Mouse (Mus musculus) embryo, embryonic 11 days (tissue): Measurements from ENCODE around the gene Syt8.

Experiments used
- DNase-seq: peaks from one replicate; pipeline ENCODE4 v3.0.0-alpha.2; 2015

Syt8 gene

DNA sequence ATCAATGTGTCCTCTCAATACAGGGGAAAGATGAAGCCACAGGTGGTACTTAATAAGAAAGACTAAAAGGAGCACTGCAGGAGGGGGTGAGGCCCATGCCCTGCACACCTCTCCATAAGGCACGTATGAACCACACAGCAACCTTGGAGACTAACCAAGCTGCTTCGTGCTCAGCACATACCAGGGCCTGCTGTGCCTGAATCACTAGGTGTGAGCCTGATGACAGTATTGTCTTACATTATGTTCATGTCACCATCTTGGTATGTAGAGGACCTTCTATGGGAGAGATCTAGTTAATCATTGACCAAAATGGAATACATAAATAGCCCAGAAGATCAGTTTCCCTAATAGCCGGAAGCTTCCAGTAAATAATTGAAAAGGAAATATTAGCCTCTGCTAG is 25.0 kb upstream of the Syt8 start:
- no peak for DNase-seq

DNA sequence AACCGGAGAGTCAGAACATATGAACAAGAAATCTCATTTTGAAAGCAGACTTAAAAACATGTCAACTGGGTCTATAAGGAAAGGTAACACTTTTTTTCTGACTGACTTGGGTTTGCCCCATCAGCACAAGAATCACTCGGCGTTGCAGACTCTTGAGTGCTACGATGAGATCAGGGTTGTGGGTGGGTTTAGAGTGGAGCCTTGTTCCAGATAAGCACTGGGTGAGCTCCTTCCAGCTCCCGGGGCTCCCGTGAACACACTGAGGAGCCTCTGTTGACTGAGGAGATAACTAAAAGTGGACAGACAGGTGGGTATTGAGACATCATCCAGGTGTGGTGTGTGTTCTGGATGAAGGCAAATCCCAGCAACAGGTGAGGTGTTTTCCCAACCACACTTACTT is 21.4 kb upstream of the Syt8 start:
- DNase-seq: no peak

DNA sequence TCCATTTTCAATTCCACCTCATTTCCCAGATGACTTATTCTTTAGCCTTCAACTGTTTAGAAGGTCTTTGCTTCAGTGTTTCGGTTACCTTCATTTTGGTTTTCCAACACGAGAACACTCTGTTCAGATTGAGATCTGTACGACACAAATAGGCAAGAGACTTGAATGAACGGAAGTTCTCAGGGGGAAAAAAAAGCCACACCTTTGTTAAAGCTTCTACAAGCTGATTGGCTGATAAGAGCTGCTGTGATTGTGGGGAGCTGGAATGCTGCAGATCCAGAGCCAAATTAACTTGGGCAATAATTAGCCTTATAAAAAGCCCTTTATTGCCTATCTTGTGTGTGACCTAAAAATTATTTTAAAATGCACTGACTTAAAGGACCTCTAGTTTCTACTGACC is 19.3 kb upstream of the Syt8 start:
- DNase-seq: no peak

DNA sequence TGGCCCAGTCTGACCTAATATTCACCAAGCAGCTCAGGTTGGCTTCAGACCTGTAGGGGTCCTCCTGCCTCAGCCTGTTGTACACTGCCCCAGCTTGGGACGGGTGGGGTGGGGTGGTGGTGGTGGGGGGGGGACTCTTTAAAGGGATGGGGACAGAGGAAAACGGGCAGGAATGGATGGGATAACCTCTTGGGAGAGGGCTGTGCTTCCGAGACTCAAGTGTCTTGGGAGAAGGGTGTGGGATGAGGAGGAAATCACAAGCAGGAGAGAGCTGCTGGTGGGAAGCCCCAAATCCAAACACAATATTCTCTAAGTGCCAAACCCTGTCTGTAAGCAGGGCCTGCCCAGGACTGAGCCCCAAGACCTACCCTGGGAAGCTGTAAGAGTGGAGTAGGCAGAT is 18.4 kb upstream of the Syt8 start:
- DNase-seq: no peak

DNA sequence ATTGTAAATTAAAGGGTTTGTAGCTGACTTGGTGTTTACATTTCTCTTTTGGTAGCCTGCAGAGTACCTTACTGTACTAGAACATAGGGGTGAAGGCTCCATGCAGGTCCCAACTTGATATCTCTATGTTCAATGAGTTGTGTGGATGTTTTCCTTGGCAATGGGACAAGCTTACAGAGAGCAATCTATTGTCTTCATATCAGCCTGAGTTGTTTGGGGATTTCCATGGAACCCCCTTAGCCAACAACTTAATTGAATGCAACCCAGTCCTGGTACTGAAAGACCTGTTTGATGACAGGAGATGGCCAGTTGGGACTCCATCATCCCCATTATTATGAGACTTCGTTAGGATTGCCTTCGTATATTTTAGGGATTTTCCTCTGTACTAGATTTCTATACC is 16.6 kb upstream of the Syt8 start:
- DNase-seq: no peak

DNA sequence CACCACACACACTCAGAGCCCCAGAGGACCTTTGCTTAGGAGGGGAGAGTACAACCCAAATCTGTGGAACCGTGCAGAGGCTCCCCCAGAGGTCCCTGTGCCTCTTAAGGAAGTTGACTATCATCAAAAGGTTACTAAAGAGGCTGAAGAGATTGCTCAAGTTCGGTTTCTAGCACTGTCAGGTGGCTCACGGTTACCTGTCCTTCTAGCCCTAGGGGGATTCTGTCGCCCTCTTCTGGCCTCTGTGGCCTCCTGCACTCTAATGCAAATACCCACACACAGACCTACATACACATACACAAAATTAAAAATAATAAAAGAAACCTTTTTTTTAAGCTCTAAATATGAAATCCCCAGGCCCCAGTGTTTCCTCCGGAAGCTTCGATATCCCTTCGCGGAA is 16.0 kb upstream of the Syt8 start:
- no peak for DNase-seq

DNA sequence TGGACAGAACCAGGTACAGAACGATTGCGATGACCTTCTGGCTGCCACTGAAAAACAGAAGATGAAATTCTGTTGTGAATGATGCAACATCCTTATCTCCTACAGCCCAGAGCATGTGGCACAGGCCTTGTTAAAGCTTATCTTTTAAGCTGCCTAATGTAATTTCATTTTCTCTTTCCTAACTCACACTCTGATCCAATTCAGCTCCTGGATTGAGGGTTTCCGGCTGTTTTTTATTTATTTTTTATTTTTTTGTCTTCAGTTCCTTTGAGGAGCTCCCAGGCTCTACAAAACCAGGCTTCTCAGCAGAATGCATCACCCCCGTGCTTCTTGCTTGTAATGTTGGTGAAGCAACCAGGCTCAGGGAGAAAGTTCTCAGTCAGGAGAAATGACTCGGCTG is 14.8 kb upstream of the Syt8 start:
- DNase-seq: no peak

DNA sequence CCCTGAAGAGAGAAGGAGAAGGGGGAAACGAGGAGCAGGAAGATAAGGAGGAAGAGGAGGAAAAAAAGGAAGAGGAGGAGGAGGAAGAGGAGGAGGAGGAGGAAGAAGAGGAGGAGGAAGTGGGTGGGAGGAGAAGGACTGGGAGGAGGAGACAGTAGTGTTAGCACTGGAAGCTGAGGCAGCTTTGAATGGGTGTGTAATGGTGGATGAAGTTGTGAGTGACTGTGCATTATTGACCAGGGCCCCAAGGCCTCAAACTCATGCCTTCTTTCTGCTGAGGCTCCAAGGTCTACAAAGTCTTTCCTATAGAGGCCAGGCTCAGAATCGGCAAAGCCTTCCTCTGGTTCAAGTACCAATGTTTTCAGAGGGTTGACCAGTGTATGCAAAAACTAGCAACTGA is 12.8 kb upstream of the Syt8 start:
- no peak for DNase-seq

DNA sequence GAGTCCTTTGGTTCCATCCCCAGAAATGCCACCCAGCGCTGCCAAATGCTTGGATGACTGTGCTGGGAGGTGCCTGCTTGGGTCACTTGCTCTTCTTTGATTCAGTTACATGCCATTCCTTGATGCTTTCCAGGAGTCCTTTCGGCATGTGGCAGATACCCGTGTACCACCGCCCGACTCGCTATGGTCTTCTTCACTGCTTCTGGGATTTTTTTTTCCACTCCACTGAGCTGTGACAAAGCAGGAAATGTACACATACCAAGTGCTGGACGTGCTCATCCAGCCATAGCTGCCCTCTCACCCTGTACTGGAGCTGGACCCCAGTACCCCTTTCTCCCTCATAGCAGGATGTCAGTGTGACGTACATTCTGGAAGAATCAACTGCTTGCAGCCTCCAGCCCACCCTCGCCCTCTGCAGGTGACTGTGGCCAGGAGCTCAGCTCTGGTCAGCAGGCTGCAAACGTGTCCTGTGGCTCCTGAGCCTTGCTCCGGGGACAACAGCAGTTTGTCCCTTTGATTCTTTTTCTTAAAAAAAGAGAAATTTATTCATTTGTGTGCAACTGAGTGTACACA is 8.9 kb upstream of the Syt8 start:
- peak; percentile 30 for DNase-seq

DNA sequence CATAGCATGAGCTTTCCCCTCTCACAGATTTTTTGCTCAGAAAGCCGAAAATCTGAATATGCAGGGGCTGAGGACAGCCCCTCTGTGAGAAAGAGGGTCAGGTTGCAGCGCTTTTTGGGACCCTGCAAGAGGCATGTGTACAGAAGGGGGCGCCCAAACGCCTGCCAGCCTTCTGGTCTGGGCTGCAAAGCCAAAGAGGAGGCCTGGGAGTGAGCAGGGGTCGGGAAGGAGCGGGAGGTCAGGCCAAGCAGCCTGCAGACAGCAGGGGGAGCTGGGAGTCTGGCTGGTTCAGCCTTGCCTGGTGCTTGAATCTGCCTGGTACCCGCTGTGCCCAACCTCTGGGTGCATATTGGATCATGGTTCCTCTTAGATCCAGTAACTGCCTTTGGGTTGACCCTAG is 6.4 kb upstream of the Syt8 start:
- DNase-seq: peak; percentile 89

DNA sequence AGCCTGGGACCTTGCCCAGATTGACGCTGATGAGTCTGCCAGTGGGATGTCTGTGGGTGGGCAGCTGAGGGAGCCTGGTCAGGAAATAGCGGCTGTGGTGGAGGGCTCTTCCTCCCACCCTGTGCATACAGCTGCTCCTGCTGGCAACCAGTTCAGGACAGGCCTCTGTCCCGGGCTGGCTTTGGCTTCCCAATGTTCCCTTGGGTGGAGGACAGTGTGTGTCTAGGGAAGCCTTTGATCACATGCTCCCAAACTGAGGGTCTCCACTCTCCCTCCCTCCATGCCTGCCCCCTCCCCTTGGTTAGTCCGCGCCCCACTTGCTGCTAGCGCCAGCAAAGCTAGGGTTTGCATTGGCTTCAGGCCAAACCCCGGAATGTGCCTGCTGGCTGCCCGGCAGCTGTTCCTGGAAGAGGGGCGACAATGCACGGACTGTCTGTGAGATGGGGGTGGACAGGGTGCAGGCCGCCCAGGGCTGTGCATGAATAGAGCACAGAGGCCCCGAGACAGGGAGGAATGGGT is 4.4 kb upstream of the Syt8 start:
- no peak for DNase-seq

DNA sequence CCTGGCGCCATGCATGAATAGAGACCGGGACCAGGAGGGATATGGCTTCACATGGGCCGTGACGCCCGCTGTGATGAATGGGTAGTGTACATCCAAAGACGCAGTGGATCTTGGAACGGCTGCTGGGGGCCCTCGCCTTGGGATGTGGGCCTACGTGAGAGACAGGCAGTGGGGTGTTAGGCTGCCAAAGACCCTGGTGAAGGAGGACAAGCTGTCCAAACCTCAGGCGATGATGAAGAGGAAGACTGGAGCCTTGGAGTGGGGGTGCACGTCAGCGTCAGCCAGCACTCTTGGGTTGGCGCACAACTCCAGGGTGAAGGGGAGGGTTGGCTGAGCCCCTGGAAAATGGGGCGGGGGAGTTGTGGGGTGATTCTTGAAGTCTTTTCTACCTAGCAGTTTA is 3.5 kb upstream of the Syt8 start:
- DNase-seq: no peak

DNA sequence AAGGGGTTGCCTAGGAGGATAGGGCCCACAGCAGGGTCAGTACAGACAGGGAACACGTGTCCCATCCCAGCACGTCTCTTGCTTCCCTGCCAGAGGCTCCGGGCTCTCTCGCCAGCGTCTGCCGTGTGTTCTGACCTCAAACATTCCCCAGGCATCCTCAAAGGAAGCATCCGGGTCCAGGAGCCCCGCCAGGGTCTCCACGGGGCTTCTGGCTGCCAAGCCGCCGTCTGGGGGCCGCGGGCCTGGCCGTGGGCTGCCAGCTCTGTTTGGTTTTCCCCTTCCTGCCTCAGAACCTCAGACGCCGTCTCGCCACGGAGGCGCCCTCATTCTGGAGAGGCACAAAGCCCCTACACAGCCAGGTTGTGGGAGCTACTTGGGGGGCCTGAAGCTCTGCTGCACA is 1.0 kb upstream of the Syt8 start:
- DNase-seq: no peak

DNA sequence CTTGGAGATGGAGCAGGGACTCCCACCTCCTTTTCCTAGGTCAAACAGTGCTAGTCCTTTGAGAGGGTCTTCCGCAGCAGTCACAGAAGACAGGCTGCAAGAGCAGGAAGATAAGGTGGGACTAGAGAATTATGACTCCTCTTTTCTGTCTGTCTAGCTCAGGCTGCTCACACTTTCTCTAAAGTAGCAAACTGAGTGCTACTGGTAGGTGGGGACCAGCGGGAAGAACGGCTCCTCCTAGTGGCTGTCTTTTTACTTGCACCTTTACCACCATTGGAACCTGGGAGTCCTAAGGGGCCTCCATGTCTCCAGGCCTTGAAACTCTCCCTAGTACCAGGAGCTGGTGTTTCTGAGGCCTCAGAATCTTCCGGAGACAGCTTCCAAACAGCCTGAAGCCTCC is 874 bp downstream of the Syt8 start:
- peak; percentile 79 for DNase-seq

DNA sequence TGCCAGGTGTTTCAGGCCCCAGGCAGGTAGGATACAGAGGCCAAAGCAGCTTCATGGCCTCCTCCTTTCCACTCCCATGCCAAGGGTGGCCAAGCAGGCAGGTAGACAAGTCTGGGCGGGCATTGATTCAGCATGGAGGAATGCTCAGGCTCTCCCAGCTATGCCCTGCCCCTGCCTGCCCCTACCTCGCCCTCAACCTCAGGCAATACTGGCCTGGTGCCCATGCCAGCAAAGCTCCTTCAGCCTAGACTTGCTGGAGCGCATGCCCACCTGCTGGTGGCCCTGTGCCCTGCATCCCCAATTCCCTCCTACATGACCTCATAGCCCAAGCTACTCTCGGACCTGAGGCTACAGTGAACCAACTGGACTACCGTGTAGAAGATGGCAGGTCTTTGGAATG is 2.7 kb downstream of the Syt8 start:
- no peak for DNase-seq

DNA sequence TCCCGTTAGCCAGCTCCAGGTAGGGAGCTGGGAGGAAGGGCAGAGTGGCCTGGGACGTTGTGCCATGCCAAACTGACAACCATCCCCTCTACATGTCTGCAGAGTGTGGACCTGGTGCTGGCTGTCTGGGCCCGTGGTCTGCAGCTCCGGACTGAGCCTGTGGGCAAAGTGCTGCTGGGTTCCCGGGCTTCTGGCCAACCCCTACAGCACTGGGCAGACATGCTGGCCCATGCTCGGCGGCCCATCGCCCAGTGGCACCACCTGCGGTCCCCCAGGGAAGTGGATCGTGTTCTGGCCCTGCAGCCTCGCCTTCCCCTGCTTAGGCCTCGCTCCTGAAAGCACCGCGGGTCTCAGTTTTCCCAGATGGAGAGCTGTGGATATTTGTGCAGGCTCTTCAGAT is 5.3 kb downstream of the Syt8 start:
- no peak for DNase-seq

DNA sequence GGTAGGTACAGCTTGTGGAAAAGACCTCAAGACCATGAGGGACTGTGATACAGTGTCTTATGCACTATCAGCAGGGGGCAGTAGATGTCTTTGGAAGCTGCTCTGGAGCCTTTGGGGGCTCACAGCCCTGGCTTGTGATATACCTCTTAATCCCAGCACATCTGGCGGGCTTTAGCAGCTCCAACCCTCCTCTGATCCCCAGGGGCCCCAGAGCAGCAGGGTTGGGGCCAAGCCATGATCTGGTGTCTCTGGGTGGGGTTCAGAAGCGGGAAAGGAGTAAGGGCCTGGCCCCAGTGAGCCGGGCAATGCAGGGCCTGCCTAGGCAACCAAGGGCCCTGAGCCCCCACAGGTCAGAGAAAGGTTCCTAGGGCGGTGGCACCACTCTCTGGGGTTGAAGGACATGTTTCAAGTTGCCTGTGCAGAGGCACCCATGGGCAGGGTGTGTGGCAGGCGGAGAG is 6.0 kb downstream of the Syt8 start:
- peak; percentile 91 for DNase-seq

DNA sequence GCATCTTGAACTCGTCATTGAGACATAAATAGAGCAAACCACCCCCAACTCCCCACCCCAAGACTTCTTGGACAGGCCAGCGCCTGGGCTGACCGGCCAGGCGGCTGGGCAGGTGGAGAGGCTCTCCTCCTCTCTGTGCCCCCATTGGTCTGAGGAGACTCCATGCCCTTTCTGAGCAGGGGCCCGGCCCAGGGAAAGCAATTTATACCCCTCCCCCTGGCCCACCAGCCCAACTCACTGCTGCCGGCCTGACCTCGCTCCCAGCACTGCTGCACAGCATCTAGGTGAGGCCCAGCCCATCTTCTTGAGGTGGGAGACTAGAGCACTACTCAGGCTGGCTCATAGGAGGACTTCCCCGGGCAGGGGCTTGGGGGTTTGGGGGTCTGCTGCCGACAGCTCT is 6.9 kb downstream of the Syt8 start, which contains the start of gene Tnni2:
Gene Tnni2, plus strand, starts transcription at position 224 of the 400 bp plus-strand sequence.
- no peak for DNase-seq

DNA sequence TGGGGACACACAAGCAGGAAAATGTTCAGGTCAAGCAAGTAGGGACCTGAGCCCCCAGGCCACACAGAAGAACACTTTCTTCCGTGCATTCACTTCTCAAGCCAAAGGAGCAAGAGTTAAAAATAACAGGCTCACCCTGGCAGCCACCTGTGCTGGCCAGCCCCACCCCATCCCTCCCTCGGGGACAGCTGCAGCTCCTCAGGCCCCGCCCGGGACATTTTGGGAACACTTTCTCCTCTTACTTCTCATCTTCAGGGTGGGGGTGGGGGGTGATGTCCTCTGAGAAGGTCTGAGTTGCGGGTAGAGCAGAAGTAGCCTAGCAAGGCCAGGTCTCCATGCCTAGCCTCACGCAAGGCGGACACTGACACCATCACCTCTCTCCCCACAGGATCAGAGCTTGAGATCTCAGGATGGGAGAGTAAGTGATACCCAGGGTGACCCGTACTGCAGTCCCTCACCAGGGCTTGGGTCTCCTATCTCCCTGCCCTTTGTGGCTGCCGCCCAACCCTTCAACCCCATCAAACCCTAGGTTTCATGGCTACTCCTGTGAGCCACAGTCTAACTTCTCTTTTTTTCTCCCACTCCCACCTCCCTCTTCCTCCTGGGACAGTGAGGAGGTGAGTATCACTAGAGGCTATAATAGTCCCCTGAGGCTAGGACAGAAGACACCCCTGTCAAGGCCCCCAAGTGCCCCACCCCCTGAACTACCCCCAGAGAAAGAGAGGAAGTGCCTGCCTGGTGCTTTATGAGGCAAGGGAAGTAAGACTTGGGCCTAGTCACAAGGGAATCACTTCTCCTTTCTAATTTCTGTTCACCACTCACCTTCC is 7.6 kb downstream of the Syt8 start:
- no peak for DNase-seq

DNA sequence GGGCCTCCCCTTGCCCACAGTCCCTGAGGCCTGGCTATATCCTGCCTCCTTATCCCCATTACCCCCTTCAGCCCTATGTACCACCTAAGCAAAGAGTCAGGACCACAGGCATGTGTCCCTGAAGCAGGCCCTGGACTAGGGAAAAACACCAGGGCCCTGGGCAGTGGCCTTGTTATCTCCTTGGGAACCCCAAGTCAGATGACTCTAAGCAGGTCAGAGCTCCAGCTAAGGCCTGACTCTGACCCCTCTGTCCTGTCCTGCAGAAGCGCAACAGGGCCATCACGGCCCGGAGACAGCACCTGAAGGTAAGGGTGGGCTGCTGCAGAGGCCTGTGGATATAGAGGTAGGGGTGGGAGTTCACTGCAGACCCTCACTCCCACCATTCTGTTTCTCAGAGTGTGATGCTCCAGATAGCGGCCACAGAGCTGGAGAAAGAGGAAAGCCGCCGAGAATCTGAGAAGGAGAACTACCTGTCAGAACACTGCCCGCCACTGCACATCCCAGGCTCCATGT is 8.3 kb downstream of the Syt8 start:
- no peak for DNase-seq

DNA sequence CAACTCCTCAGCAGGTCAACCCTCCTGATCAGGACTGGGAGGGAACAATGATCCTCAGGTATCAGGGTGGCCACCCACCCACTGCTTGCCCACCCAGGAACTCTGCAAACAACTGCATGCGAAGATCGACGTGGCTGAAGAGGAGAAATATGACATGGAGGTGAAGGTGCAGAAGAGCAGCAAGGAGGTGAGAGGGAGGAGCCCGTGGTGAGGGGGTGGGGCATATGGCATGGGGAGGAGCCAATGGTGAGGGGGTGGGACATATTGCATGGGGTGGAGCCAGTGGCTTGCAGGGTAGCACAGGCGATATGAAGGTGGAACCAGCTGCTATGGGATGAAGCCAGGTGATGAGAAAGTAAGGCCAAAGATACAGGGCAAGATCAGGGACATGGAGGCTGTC is 8.8 kb downstream of the Syt8 start:
- no peak for DNase-seq

DNA sequence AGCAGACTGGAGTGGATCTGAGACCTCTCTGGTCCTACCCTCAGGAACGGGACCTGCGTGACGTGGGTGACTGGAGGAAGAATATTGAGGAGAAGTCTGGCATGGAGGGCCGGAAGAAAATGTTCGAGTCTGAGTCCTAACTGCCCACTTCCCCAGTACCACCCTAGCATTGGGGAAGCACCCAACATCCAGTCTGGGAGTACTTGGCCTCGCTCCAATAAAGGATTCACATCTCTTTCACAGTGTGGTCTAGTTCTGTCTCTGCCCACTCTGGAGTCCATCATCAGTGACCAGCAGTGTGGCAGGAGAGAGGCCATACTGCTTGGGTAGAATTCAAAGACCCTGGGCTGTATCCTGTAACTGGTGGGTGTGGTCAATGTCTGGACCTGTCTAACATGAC is 9.5 kb downstream of the Syt8 start:
- DNase-seq: no peak

DNA sequence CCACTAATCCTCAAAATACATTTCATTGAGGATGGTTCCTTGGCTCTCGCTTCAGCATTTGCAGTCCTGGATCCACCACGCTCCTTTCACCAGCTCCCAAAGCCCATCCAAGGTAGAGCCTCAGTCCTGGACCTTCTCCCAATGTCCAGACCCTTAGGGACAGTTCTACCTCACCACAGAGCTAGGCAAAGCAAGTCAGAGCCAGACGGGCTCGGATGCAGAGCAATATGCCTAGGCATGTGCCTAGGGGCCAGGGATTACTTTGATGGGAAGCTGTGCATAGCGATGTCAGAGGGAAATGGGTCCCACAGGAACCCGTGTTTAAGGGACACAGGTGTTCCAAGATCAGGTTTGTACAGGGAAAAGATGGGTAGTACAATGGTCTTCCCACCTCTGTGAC is 10.7 kb downstream of the Syt8 start:
- DNase-seq: no peak

DNA sequence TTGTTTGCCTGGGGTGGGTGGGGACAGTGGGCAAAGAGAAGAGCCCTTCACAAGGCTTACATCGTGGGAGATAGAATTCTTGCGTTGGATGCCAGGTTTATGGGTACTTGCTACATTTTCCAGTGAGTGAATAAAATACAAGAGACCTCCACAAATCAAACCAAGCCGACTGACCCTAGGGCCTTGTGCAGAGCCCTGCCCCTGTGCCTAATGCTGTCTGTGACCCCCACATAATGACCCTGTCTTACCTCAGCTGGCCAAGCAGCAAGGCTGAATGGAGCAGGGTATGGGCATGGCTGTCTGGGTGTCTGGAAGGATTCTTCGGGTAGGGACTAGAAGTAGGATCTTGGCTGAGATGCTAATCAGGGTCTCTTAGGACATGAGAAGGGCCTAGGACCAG is 11.6 kb downstream of the Syt8 start:
- DNase-seq: no peak
